Mouse (Mus musculus): ENCODE measurements at regions not wholly inside any gene's neighbourhood (a gene's known extent, or its start where the extent isn't known, plus 50 kb on each side); places are given as distances from the start of the nearest gene placed in this dataset.
A peak's percentile ranks its signal among the peaks of the same experiment; 100 is the strongest.

DNA sequence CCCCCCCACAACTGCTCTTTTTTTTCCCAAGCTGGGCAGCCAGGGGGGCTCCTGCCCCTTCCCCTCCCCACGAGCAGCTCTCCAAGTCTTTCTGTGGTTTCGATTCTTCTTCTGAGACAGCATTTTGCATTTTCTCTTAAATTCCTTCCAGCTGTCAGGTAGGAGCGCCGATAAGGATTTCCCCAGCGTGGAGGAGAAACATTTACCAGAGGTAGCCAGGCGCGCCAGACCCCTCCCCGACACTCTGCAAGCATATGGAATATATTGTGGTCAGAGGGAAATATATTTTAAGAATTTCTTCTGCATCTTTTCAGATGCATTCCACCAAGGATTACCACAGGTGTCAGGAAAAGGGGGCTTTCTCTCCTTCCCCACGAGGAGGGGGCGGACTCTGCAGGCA lies 111.9 kb downstream of the Tbx5 start:
- peak; percentile 14 for DNase-seq

DNA sequence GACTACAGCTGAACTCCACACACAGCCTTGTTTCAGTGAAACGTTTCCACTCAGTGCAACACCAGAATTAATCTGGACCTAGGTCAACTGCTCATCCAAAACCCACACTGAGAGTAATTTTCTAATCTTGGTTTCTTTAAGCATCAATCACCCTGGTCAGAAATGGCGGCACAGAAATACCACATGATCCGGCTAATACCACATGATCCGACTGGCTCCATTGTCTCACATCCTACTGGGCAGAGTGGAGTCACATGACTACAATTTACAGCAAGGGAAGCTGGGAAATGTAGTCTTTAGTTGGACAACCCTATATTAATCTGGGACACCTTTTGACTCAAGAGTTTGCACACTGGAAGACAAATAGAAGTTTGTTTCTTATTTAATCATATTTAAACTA lies 115.9 kb downstream of the Tbx5 start:
- no peak for DNase-seq

DNA sequence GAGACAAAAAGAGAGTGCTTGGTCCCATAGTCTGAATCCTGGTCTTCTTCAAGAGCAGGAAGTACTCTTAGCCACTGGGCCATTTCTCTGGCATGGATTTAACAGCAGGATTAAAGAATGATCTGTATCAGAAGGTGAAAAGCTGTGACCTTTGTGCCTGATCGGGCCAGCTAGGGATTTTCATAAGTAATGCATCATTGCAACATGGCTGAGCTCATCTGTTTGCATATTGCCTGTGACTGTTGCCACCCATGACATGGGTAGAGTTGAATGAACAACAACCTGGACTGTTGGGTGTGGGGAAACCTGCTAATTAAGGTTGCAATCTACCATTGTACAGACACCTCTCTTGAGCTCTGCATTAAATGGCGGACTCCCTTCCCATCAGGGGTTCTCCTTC lies 119.6 kb downstream of the Tbx5 start:
- no peak for DNase-seq

DNA sequence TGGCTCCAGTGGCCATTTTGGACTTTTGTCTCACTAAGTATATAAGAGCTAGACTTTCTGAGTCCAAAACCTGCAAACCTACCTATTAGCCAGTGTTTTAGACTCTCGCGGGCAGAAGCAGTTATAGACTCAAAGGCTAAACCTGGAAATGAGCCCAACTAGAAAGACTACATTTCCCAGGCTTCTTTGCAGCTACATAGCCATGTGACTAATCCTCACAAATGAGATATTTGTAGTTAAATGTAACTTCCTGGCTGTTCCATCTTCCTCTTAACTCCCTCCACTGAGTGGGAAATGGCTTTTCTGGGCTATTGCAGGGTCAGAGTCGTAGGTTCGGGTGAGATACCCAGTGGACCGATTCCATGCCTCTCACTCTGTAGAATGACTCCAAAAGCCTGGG lies 120.7 kb downstream of the Tbx5 start:
- no peak for DNase-seq

DNA sequence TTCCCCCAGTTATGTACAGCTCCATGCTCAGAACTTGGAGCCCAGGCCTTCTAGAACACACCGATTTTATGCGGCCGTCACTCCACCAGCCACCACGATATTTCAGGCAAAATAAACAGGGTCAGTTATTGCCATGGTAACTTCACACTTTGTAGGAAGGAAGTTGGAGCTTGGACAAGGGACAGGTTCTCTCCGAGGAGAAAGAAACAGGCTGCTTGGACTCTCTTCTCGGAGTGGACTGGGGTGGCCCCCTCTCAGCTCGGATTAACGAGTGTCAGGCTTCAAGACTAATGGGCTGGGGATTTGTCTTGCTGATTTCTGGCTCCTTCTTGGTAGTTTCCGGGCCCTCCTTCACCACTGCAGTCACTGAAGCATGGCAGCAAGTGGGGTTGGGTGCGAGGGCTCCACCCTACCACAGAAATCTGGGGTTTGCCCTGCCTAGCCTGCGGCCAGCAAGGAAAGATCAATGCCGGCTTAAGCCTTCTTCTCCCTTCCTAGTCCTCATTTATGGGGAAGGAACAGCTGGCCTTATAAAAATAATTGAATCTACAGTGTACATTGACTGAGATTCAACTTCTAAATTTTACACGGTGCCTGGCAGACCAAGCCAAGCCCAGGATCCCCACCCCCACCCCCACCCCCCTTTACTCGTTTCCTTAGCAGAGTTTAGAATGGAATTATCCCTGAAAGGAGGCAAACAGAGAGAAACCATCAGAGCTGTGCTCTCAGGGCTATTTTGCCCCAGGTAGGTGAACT lies 121.5 kb downstream of the Tbx5 start:
- DNase-seq: no peak

DNA sequence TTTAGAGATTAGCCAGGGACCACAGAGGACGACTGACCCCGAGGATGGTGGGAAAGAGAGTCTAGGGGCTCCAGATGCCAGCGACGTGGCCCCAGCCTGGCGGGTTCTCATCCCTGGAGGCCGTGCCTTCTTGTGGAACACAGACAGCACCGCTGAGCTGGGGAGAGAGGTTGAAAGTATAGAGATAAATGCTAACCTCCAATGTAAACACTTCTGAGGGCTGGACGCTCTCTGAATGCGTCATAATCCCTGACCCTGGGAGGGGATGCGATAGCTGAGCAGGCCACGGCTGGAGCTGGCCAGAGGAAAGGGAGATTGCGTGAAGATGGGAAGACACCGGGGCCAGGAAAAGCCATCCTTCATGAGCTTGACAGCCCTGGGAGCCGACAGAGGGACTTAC lies 126.5 kb downstream of the Tbx5 start:
- no peak for DNase-seq

DNA sequence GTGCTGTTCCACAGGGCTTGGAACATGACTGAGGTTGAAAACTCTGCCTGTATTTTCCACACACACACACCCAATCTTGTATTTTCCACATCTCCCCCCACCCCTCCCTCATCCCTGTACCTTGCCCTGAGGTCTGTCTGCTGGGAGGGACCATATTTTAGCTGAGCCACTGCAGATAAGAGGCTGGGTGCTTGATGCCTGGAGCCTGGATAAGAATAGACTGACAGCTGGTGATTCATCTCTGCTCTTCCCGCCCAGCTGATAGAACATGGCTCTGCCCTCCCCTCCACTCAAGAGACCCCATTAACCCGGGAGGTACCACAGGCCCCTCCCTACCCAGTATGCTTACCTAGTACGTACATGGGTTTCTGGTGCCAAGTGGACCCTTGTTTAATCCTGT lies 132.3 kb downstream of the Tbx5 start:
- DNase-seq: no peak

DNA sequence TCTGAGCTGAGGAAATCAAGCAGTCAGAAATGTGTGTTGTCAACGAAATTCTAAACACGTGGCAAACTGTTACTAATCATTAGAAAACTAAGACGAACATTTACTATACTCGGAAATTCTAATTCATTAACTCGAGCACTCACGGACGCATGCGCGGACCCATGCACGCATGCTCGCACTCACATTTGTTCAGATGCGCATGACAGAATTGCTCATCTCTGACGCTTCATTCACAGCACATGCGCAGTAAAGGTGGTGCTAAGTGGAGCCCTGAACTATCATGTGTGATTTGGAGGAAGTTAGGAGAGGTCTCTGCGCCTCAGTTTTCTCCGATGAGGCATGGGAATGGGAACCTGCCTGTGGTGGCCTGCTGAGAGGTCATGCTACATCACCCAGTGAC lies 138.8 kb downstream of the Tbx5 start:
- DNase-seq: no peak

DNA sequence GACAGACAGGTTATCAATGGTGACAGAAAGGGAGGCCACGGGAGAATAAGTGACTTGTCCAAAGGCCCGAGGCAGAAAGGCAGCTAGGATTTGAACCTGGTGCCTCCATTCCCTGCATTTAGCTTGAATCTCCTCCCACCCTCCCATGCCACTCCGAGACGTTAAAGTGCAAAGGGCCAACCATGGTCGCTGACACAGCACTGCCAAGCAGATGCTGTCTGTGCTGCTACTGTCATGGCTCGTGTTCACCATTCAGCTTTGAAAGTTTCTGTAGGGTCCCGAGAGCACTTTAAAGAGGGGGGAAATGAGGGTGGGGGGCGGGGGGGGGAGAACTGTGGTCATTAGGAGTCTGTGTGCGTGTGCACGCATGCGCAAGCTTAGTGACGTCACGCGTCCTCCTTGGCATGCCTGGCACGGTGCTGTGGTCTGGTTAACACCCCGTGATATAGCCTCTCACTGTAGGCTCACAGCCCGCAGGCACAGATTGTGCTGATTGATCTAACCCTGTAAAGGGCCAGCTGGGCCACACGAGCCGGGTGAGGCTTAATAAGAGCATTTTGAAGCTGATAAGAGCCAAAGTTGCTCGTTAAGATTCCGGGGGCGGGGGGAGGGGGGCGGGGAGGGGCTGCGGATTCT lies 140.5 kb downstream of the Tbx5 start:
- DNase-seq: no peak

DNA sequence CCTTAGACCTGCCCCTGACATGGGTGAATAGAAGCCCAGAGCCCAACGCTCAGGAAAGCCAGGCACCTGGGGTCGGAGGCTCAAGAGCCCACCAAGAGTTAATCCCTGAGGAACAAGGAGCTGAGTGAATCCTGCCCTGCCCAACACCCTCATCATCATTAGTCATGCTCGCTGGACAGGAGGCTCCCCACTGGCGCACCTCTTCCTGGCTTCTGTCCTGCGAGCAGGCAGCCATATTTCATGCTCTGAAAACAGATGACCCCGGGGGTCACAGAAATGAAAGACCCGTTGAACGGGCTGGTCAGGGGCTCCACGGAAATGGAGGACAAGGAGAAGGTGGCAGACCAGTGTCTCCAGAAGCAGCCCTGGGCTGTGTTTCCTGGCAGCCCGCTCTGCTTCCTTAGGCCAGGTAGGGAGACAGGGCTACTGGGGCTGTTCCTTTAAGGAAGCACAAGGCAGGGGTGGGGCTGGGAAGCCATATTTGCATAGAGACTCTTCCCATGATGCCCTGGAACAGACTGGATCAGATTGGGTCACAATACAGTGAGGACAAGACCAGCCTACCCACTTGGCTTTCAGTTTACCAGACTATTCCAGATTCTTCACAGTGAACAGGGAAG lies 138.1 kb upstream of the Rbm19 start:
- DNase-seq: no peak

DNA sequence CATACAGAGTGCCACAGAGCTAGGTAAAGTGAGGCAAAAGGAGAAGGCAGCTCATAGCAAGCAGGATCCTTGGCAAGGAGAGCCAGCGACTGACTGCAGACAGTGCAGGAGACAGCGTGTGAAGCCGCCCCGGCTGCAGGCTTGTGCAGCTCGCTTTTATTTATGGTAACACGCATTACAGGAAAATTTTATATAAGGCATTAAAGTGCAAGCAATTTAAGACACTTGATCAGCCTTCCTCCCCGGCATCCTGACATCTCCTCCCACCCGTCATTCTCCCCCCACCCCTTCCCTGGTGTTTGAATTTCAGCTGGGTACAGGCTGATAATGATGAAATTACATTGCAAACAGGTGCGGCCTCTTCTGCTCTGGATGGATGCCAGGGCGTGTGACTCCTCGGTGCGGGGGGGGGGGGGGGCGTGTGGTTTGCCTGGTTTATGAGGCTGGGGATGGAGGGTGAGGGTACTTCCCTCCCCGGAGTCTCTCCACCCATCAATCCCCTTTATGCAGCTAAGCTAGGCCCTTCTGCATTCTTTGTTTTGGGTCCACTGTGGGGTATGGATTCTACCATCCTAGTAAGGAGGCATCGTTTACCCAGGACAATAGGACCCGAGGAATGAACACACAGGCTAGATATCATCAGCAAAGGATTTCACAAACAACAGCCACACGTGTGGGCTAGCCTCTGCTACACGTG lies 135.0 kb upstream of the Rbm19 start:
- no peak for DNase-seq

DNA sequence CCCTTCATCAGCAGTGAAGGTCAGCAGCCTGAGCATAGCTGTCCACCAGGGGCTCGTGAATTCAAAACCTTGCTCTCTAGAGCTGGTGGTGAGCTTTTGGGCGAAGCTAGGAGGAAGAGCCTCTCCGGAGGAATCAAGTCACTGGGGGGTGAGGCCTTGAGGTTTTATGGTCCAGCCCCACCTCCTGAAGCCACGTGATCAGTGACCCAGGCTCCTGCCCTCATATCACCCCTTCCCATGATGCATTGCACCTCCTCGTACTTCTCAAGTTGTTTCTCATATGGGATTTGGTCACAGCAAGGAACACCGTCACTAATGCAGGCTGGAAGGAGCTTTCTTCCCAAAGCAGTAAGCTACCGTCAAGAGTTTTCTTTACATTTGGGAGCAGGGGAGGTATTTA lies 132.1 kb upstream of the Rbm19 start:
- DNase-seq: no peak

DNA sequence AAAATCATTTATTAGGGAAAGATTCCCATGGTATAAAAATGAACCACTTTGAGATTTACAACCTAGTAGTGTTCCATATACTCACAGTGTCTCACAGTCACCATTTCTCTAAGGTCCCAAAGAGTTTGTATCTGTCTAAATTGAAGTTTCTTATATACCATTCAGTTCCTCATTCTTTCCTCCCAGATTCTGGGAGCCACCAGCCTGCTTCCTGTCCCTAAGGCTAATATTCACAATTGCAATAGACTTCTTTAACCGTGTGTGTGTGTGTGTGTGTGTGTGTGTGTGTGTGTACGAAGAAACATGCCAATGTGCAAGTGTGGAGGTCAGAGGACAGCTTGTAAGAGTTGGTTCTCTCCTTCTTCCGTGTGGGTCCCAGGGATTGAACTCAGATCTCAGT lies 124.1 kb upstream of the Rbm19 start:
- DNase-seq: no peak

DNA sequence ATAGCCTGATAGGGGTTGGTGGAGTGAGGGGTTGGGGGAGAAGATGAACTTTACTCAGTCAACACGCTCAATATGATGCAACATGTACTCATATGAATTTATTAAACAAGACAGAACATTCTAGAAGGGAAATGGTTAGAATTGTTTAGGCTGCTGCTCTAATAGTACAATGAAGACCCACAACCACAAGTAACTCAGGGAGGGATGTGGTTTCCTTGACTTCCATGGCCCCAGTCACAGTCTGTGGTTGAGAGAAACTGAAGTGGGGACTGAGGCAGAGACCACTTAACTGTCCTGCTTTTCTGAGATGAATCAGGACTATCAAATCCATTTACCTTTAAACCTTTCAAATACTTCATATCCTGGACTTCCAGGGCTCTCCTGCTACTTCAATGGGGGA lies 120.5 kb upstream of the Rbm19 start:
- DNase-seq: no peak

DNA sequence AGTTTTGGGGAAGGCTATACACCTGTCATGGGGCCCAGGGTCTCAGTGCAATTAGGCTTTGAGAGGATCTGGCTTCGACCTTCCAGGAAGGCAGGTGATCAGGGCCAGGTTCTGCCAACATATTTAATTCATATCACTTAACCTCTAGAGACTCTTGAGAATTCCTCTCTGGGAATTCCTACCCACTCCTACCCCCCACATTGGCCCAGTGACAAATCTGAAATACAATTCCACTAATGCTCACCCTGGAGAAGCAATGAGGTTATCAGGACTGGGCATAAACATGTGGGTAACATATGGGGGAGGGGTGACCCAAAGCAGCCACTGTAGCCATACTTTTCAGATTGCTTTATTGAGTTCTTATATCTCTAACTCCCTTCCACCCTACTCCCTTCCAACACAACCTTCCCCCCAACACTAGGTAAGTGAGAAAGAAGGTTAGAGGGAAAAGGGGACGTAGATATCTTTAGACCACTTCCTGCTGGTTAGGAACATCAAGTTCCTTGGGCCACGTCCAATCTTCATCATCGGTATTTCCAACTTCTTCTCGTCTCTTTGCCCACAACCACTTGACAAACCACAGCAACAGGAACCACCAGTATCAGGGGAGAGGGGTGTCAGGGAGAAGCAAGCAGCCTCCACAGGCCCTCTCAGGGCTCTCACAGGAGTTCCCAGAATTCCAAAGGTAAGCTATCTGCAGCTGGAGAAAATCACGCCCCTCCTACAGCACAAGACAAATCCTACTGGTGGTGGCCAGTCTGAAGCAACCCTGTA lies 110.4 kb upstream of the Rbm19 start:
- DNase-seq: no peak

DNA sequence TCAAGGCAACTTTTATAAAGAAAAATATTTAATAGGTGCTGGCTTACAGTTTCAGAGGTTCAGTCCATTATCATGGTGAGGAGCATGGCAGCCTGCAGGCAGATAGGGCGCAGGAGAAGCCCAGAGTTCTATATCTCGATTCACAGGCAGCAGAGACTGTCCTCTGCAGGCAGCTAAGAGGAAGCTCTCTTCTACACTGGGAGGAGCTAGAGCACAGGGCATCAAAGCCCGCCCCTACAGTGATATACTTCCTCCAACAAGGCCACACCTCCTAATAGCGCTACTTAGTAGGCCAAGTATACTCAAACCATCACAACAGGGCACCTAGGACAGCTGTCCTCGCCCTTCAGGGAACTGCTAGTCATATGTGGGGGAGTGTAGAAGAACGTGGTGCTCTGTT lies 108.5 kb upstream of the Rbm19 start:
- no peak for DNase-seq

DNA sequence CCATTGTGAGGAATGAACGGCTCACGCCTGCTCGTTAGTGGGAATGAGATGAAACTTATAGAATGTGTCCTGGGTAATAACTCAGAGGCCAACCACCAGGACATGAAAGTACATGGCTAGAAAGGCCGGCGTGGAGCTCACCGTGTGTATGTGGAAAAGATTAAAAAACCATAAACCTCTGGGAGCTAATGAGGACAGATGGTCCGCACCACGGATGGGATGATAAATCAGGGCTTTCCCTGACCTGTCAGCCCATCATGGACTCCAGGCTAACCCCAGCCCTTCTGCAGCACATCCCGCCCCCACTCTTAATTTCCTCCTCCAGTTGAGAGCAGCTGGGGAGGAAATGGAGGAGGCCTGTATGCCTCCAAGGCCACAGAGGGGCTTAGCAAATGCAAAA lies 108.0 kb upstream of the Rbm19 start:
- DNase-seq: no peak

DNA sequence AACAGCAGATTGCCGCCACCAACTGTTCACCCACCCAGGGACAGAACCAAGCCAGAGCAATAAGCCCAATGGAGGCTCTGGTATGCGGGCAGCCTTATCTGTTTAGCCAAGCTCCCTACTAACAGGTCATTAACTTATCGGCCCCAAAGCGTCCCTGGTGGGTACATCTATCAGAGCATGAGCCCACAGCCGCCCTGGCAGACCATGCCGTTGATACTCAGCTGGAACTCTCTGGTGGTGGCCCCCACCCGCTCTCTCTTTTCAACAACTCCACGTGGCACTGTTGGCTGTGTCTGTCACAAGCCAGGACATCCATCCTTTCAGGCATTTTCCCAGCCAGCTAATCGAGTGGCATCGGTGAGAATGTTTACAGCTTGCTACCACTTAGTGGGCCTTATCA lies 100.8 kb upstream of the Rbm19 start:
- no peak for DNase-seq

DNA sequence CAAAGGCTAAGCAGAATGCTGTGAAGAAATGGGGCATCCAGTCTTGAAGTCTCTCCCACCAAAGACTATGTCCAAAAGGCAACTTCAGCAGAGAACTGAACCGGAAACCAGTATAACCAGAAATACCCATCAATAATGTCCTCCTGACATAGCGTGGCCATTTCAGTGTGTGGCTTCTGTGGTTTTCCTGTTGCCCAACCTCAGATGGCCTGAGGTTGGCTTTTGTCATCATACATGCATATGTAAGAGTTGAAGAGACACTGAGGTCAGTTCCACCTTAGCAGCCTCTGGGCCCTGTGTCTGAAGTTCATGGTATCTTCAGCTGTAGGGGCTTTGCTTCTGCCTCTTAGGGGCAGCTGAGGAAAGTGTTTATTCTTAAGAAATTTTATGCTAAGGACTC lies 98.1 kb upstream of the Rbm19 start:
- no peak for DNase-seq

DNA sequence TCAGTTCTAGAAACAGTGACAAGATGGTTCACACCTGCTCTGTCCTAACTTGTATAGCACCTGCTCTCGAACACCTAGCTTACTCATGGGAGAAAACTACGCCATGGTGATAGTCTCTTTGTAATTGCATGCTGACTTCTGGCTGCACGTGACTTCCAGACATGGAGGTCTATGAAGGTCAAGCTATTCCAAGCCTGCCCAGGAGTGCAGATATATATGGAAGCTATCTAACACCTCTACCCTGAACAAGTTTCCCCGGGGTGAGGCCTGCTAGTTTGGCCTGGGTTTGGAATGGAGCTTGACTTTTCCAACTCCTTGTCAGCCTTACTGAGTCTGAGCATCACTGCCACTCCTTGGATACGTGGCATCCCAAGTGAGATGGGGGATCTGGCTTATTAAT lies 95.5 kb upstream of the Rbm19 start:
- DNase-seq: no peak

DNA sequence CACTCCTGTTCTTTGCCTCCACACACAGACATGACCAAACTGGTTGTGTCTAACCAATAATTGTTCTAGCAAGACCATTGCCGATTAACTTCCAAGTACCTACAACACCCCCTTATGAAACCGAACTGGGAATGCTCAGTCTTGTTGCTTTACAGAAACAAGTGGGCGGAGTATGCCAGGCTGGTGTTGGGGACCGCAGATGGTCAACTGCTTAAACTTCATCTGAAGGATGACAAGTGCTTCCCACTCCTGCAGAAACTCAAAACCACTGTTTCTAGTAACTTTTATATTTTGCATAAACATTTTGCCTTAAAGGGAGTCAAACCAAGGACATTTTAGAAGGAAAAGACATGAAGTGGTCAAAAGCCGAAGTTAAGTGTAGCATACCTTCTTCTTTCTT lies 94.0 kb upstream of the Rbm19 start:
- no peak for DNase-seq

DNA sequence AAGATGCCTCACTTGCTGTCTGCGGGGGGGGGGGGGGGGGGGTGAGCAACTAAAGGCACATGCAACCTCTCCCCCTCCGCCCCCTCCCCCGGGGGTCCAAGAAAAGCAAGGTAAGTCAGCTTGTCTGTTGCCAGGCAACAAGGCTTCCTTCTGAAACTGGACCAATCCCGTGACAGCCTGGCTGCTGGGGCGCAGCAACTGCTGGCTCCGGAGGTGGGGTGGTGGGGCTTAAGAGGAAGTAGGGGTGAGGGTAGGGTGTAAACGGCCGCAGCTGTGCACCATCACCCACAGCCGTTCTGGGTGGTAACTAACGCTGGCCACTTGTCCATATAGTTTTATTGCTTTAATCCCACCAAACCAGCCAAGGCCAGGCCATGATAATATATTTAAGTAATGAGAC lies 92.2 kb upstream of the Rbm19 start:
- peak; percentile 12 for DNase-seq

DNA sequence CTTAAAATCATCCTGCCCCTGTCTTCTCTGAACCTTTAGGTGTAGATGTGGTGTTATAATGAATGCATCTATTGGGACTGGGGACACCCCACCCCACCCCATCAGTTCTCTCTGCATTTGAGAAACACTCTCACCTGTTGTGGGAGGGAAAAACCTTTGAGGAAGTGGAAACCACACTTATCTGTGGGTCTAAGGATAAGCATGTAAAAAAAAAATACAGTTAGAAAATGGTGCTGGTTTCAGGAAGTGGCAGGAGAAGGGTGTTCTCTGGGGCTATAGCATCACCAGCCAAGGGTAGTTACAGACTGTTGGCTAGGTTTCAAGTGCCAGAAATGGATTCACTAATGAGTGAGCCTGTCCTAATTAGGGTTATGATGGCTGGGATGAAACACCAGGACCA lies 91.1 kb upstream of the Rbm19 start:
- DNase-seq: no peak
